Mouse (Mus musculus) T-helper 17 cell (primary cell): Measurements from ENCODE around the gene Tapbp.
"Not testable (repeated sequence)": the region's sequence is repeated elsewhere in the genome, so short reads cannot be mapped to it uniquely, and the experiment has no call there.

Experiments
- in situ Hi-C, 2 experiments: fragments of 300-600 bp; cut with MboI, MseI; formaldehyde crosslinking; loops; 1 replicate in 1 of 2; 2 replicates in 1 of 2; pipeline ENCODE4 v1.15.1; 2025; ENCODE audit warnings: high pct_unique_total_duplicates in 2 of 2

Tapbp gene

GRCm38 (mm10) chr17:33915671-33916250 lies at the start of gene Tapbp, which contains the start of gene Zbtb22:
Tapbp (plus strand) TSS chr17:33915899.
Zbtb22 (plus strand) TSS chr17:33915904.
- in situ Hi-C loops: loop anchor here in 1 of 2 experiments (10.0 to 25.0 kb wide), 2 partner anchors 279 to 922 kb away; partner anchors contain the start of genes Dxo, Psmb8 and Stk19

DNA sequence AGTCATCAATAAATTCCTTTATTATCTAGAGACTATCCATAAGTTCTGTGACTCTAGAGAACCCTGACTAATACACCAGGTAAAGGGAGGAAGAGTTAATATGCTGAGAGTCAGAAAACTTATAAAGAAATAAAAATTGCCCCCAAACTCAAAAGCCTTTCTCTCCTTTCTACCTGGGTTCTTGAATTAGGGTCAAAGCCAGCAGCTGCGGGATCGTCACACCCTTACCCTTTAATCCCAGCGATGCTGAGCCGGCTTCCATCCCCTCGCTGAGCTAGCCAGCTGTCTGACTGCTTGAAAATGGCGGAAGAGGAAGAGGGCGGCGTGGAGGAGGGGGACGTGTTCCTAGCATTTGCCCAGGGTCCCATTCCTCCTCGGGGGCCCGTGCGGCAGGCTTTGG lies 42.2 kb upstream of the Tapbp start, which contains the start of gene Gm7029:
Gene Gm7029 (plus strand): TSS at position 301 of the 400 bp plus-strand sequence.
- in situ Hi-C loops: not testable (repeated sequence)

DNA sequence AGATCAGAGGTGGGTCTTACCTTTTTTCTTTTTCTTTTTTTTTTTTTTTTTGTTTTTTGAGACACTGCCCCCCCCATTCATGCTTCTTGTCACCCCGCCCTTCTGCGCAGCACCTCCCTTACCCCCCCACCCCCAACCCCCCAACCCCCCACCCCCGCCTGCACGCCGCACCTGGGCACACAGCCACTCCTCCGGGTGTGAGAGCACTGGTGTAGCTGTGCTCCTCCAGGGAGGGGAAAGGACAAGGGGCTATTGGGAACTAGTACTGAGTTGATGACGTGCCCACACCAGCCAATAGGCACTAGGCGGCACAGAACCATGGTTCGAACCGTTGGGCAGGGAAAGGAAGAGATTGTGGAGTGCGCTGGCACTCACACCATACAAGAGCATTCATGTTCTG lies 41.3 kb upstream of the Tapbp start:
- in situ Hi-C loops: no loop called here

GRCm38 (mm10) chr17:33875797-33876196 lies 39.9 kb upstream of the Tapbp start:
- in situ Hi-C loops: not testable (repeated sequence)

- in situ Hi-C loops: not testable (repeated sequence)
Measured at GRCm38 (mm10) chr17:33884320-33884719, 31.4 kb upstream of the Tapbp start.

DNA sequence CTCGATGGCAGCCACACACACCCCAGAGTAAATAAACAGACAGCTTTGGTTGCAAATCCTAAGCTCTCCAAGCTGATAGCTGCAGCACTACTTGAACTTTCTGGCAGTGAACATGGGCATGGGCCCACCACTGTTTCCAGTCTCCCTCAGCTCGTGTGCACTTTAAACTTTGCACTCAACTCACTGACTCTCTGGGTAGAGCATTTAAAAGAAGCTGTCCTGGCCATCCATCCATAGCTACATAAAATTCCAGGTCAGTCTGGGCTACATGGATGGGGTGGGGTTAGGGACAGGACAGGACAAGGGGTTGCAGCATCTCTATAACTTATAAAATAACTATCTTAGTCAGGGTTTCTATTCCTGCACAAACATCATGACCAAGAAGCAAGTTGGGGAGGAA lies 27.9 kb upstream of the Tapbp start:
- in situ Hi-C loops: not testable (repeated sequence)

DNA sequence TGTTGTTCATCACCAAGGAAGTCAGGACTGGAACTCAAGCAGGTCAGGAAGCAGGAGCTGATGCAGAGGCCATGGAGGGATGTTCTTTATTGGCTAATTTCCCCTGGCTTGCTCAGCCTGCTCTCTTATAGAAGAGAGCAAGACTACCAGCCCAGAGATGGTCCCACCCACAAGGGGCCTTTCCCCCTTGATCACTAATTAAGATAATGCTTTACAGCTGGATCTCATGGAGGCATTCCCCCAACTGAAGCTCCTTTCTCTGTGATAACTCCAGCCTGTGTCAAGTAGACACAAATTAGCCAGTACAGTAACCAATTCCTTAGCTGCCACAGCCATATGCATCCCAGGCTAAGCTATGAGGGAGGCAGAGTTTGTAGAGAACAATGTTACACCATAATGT lies 27.5 kb upstream of the Tapbp start:
- in situ Hi-C loops: not testable (repeated sequence)

- in situ Hi-C loops: loop anchor here in 1 of 2 experiments (5.0 kb wide), 2 partner anchors 48 to 1568 kb away; partner anchors contain the start of genes Akap8 and Cd320
Measured at GRCm38 (mm10) chr17:33889941-33890532, 25.7 kb upstream of the Tapbp start.

GRCm38 (mm10) chr17:33890533-33891059 lies 25.1 kb upstream of the Tapbp start, which contains the start of gene Kifc1:
Kifc1 (minus strand) TSS chr17:33890661.
- in situ Hi-C loops: loop anchor here in 1 of 2 experiments (5.0 kb wide), 2 partner anchors 48 to 1568 kb away; partner anchors contain the start of genes Akap8 and Cd320

DNA sequence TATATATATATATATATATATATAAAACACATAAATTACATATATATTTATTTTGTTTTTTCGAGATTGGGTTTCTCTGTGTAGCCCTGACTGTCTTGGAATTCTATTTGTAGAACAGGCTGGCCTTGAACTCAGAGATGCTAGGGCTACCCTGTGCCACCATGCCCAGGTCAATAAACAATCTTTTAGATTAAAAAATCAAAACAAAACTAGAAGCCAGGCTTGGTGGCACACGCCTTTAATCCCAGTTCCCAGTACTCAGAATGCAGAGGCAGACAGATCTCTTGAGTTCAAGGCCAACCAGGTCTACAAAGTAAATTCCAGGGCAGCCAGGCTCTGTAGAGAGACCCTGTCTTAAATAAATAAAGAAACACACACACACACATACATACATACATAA lies 24.3 kb upstream of the Tapbp start:
- in situ Hi-C loops: loop anchor here in 1 of 2 experiments (5.0 kb wide), 2 partner anchors 49 to 1569 kb away; partner anchors contain the start of genes Akap8 and Cd320

GRCm38 (mm10) chr17:33891892-33892291 lies 23.8 kb upstream of the Tapbp start:
- in situ Hi-C loops: loop anchor here in 1 of 2 experiments (5.0 kb wide), 2 partner anchors 50 to 1570 kb away; partner anchors contain the start of genes Akap8 and Cd320

DNA sequence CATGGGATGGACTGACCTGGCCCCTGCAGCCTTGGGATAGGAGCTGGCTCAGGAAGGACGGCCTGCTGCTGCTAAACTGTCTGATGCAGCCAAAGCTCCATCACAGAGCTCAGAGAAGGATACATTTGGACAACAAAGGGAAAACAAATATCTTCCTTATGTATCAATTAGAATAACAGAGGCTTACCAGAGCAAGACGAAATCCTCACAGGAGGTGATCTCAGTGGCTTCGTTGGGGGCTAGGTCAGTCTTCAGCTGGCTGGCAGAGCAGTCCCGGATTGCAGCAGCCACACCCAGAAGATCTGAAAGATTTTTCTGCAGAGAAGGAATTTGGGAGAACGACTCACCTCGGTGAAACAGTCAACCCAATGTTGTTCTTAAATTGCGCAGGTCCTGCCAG lies 23.3 kb upstream of the Tapbp start:
- in situ Hi-C loops: loop anchor here in 1 of 2 experiments (5.0 kb wide), 2 partner anchors 50 to 1570 kb away; partner anchors contain the start of genes Akap8 and Cd320

DNA sequence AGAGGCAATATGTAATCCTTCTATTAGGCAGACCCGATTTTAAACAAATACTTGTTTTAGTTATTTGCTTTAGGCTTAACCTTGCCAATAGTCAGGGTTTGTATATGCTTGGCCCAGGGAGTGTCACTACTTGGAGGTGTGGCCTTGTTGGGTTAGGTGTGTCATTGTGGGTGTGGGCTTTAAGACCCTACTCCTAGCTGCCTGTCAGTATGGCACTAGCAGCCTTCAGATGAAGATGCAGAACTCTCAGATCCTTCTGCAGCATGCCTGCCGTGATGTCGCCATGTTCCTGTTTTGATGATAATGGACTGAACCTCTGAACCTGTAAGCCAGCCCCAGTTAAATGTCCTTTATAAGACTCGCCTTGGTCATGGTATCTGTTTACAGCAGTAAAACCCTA lies 22.7 kb upstream of the Tapbp start:
- in situ Hi-C loops: loop anchor here in 1 of 2 experiments (5.0 kb wide), 2 partner anchors 51 to 1571 kb away; partner anchors contain the start of genes Akap8 and Cd320

DNA sequence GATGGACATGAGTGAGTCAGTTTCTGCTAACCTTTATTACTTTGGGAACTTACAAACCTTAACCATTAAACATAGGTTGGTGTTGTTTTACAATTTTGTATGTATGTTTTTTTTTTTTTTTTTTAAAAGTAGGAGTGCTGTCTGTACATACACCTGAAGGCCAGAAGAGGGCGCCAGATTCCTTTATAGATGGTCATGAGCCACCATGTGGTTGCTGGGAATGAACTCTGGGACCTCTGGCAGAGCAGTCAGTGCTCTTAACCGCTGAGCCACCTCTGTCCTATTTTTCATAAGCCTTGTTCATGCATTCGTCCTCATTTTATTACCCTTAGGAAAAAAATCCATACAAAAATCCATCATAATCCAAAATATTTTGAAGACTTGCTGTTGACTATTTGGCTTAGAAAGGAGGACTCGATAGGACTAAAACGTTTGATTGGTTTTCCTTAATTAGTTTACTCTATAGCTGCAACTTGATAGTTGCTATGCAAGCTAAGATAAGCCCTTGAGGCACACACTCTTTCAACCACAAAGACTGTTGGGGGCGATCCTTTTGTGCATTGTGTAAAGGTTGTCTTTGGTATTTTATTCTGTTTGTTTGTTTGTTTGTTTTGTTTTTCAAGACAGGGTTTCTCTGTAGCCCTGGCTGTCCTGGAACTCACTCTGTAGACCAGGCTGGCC lies 18.4 kb upstream of the Tapbp start:
- in situ Hi-C loops: no loop called here

DNA sequence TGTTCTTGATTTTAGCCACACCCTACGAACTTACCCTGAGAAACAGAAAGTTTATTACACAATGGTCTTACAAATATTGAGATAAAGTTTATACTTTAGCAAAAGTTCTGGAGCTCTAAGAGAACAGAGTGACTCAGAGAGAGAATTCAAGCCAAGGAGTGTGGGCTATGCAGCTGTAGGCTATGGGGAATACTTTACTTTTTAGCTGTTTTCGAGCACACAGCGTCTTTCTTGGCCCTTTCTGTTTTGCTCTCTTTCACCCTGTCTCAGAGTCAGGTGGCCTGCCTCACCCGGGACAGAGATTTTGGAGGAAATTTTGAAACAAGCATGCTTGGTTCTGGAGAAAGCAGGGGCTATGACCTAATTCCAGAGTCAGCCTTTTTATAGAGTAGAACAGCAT lies 17.5 kb upstream of the Tapbp start:
- in situ Hi-C loops: not testable (repeated sequence)

GRCm38 (mm10) chr17:33899642-33900041 lies 16.1 kb upstream of the Tapbp start:
- in situ Hi-C loops: loop anchor here in 1 of 2 experiments (25.0 kb wide), 1 partner anchor 938 kb away; the partner anchor contains the start of genes Dxo and Stk19

DNA sequence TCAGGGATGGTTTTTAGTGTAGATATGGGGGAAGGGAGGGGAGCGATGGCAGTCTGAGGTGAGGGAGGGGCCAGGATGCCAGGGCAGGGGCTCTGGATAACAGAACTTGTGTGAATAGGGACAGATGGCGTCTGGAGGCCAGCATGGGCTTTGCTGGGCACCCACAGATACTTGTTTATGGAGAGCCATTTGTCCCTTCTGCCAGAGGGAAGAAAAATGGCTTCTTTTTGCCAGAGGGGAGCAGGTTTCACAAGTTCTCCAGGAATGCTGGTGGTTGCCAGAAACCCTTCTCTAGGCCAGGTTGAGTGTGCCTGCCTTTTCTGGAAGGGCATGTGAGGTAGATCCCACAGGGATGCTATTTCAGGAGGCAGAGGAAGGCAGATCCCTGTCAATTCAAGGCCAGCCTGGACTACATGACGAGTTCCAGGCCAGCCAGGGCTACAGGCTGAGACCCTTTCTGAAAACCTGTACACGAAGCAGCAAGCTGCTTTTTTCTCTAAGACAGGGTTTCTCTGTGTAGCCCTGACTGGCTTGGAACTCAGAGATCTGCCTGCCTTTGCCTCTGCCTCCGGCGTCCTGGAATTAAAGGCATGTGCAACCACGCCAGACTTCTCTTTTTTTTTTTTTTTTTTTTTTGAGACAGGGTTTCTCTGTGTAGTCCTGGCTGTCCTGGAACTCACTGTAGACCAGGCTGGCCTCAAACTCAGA lies 15.3 kb upstream of the Tapbp start:
- in situ Hi-C loops: loop anchor here in 1 of 2 experiments (25.0 kb wide), 1 partner anchor 937 kb away; the partner anchor contains the start of genes Dxo and Stk19

DNA sequence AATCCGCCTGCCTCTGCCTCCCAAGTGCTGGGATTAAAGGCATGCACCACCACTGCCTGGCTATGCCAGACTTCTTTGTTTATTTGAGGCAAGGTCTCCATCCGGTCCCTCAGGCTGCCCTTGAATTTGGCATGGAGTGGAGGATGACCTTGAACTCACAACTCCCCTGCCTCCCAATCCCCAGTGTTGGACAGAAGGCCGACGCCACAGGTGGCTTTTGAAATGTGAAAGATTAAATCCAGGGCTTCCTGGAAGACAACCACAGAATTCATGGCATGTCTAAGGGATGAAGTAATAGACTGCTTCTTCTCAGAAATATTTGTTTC lies 14.7 kb upstream of the Tapbp start:
- in situ Hi-C loops: loop anchor here in 1 of 2 experiments (25.0 kb wide), 1 partner anchor 936 kb away; the partner anchor contains the start of genes Dxo and Stk19

GRCm38 (mm10) chr17:33901653-33902052 lies 14.0 kb upstream of the Tapbp start:
- in situ Hi-C loops: loop anchor here in 1 of 2 experiments (25.0 kb wide), 1 partner anchor 936 kb away; the partner anchor contains the start of genes Dxo and Stk19

GRCm38 (mm10) chr17:33902079-33902478 lies 13.6 kb upstream of the Tapbp start:
- in situ Hi-C loops: loop anchor here in 1 of 2 experiments (25.0 kb wide), 1 partner anchor 935 kb away; the partner anchor contains the start of genes Dxo and Stk19
